Comparison of ENCODE assay signal across 26 mouse cellular contexts in the genomic region with DNA sequence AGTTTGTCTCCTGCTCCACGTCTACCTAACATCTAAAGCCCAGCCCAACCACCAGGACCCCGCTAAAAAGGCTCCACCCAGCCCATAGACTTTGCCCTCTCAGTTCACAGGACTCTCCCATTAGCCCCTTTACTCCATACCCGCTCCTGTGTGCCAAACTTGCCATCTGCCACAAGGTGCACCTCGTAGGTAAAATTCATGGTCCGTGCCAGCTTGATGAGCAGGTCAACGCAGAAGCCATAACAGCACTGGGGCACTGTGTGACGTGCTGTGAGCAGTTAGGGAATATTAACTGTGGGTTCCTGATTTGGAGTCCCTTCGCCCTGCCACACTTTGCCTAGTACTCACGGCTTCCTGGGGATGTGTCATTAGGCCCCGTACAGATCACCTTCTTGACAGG. TPM values are rescaled to one million over a fixed set of nuclear protein-coding genes. Genes with fewer than 3 reads are reported as not detected.
"Had no signal": no experiment of that assay in that cellular context is flagged by ENCODE, and none has a peak within 500 bp of the region (broad histone marks: within the 10 kb centered on the region; RNA-seq: fewer than 3 reads in every experiment).

No protein-coding gene starts in this region.

- H3K9me3 ChIP-seq: limb, embryonic 10.5 days; limb, embryonic 13.5 days; liver, embryonic 12.5 days; liver, embryonic 15.5 days; midbrain, embryonic 12.5 days; midbrain, embryonic 15.5 days; neural tube, embryonic 13.5 days had no signal

- H3K36me3 ChIP-seq: limb, embryonic 10.5 days; limb, embryonic 13.5 days; liver, embryonic 12.5 days; liver, embryonic 15.5 days; midbrain, embryonic 12.5 days had no signal

- ATAC-seq: liver, embryonic 12.5 days; midbrain, embryonic 15.5 days had no signal

- H3K4me2 ChIP-seq: limb, embryonic 13.5 days; liver, embryonic 12.5 days; liver, embryonic 15.5 days; midbrain, embryonic 12.5 days; midbrain, embryonic 15.5 days; neural tube, embryonic 13.5 days had no signal

- H3K9ac ChIP-seq: limb, embryonic 13.5 days; liver, embryonic 12.5 days; liver, embryonic 15.5 days; midbrain, embryonic 12.5 days; midbrain, embryonic 15.5 days; neural tube, embryonic 13.5 days had no signal

- H3K4me3 ChIP-seq: layer of hippocampus, adult 2 months; limb, embryonic 10.5 days; limb, embryonic 13.5 days; liver, embryonic 12.5 days; liver, embryonic 15.5 days; midbrain, embryonic 12.5 days; midbrain, embryonic 15.5 days; myocyte; neural tube, embryonic 13.5 days had no signal

- DNase-seq: kidney, postnatal 25 days; layer of hippocampus, adult 9-11 months; liver; lung, adult 18-20 months; lung, postnatal 14 days; lung, postnatal 4 days; retina, postnatal 1 day; right cerebral cortex, postnatal 25 days; spleen, adult 18-20 months; thymus, adult 2 months; thymus, postnatal 14 days had no signal

- H3K27ac ChIP-seq: kidney, postnatal 0 days; layer of hippocampus, adult 2 months; limb, embryonic 10.5 days; limb, embryonic 13.5 days; liver, embryonic 12.5 days; liver, embryonic 15.5 days; midbrain, embryonic 12.5 days; midbrain, embryonic 15.5 days; neural tube, embryonic 13.5 days had no signal

- H3K4me1 ChIP-seq: limb, embryonic 10.5 days; limb, embryonic 13.5 days; liver, embryonic 12.5 days; liver, embryonic 15.5 days; midbrain, embryonic 12.5 days; midbrain, embryonic 15.5 days; neural tube, embryonic 13.5 days had no signal

RNA-seq across cellular contexts. Expression of gene Lrrc26, which starts 8.3 kb away (rescaled TPM):
- polyA plus RNA-seq: kidney, embryonic 14.5 days; limb, embryonic 10.5 days; limb, embryonic 13.5 days; liver, embryonic 12.5 days; liver, embryonic 15.5 days; midbrain, embryonic 12.5 days; neural tube, embryonic 13.5 days had no signal

RNA-seq across cellular contexts. Expression of gene Tmem210, which starts 10.1 kb away (rescaled TPM):
- polyA plus RNA-seq: kidney, embryonic 14.5 days; kidney, postnatal 0 days; large intestine, adult 2 months; limb, embryonic 10.5 days; limb, embryonic 13.5 days; liver, embryonic 12.5 days; liver, embryonic 15.5 days; lung, embryonic 16.5 days; midbrain, embryonic 12.5 days; midbrain, embryonic 15.5 days; neural tube, embryonic 13.5 days; stomach, embryonic 16.5 days; urinary bladder, adult 2 months had no signal

RNA-seq across cellular contexts. Expression of gene Grin1, which starts 20.9 kb away (rescaled TPM):
- polyA plus RNA-seq: liver, embryonic 15.5 days had no signal
